Mouse (Mus musculus) heart, adult 2 months (tissue): Measurements from ENCODE around the gene Cacna1d. TPM values are rescaled to one million over a fixed set of nuclear protein-coding genes. Genes with fewer than 3 reads are reported as not detected.

ENCODE experiments used
- DNase-seq, 2 experiments: peaks; one replicate each; pipeline ENCODE4 v3.0.0; 2021
- H3K27ac ChIP-seq: fragments of 200-600 bp; 2 replicates; pipeline ENCODE4 v1.8.1; 2022
- H3K27me3 ChIP-seq: fragments of 200-500 bp; 2 replicates; pipeline ENCODE4 v1.6.1; 2012; ENCODE audit warnings: mild to moderate bottlenecking, low read length, inconsistent platforms, mixed read lengths; ENCODE audit not compliant: control insufficient read depth, insufficient read depth
- H3K36me3 ChIP-seq: fragments of 200-500 bp; 2 replicates; pipeline ENCODE4 v1.6.1; 2012; ENCODE audit warnings: low read length, inconsistent platforms; ENCODE audit not compliant: control insufficient read depth, insufficient read depth
- H3K4me1 ChIP-seq: fragments of 200-500 bp; 2 replicates; pipeline ENCODE4 v1.6.1; 2011; ENCODE audit warnings: low read length; ENCODE audit not compliant: control insufficient read depth, insufficient read depth
- H3K4me3 ChIP-seq: fragments of 200-600 bp; 2 replicates; pipeline ENCODE4 v1.8.1; 2022
- H3K79me2 ChIP-seq: fragments of 200-500 bp; replicated peaks from 2 replicates; pipeline ENCODE4 v1.6.1; 2012; ENCODE audit warnings: mild to moderate bottlenecking, inconsistent platforms, low read length, moderate library complexity, mixed read lengths; ENCODE audit not compliant: control insufficient read depth, insufficient read depth
- H3K9ac ChIP-seq: fragments of 200-500 bp; 2 replicates; pipeline ENCODE4 v1.6.1; 2012; ENCODE audit warnings: low read depth, mild to moderate bottlenecking, control low read depth, inconsistent platforms, low read length, mixed read lengths
- CTCF ChIP-seq: fragments of 200-600 bp; IDR thresholded peaks from 2 replicates; pipeline ENCODE4 v1.8.1; 2022; ENCODE audit warnings: antibody characterized with exemption, mild to moderate bottlenecking, moderate library complexity
- EP300 ChIP-seq: fragments of 200-500 bp; IDR thresholded peaks from 2 replicates; pipeline ENCODE4 v1.6.1; 2011; ENCODE audit warnings: low read depth, low read length, control low read depth; ENCODE audit not compliant: insufficient read depth
- POLR2A ChIP-seq: fragments of 200-500 bp; IDR thresholded peaks from 2 replicates; pipeline ENCODE4 v1.6.1; 2011; ENCODE audit warnings: mild to moderate bottlenecking, low read depth, low read length, control low read depth; ENCODE audit not compliant: insufficient read depth
- WGBS: fragments of 180-500 bp; shearing (Covaris S2); methylation state at CpG from one replicate; pipeline ENCODE4 v1.1.7; 2018; 5-methylcytosine and 5-hydroxymethylcytosine counted together
- intact Hi-C: fragments of 180-260 bp; cut with DNase I; formaldehyde crosslinking; loops from one replicate; pipeline ENCODE4 v1.15.1; 2025
- polyA plus RNA-seq: library from polyadenylated mRNA; depleted of rRNA; stranded (reverse); fragments of >200 nt; gene quantifications from 2 replicates; pipeline ENCODE4 v1.2.3, GENCODE M21; 2012
- total RNA-seq, 2 experiments: library from RNA; stranded (reverse); gene quantifications; 2 replicates each; pipeline ENCODE4 v1.2.3; 2021

The Cacna1d gene
- total and polyA plus RNA-seq, 3 experiments = 1.3 to 3.0 (median 2.1) TPM

DNA sequence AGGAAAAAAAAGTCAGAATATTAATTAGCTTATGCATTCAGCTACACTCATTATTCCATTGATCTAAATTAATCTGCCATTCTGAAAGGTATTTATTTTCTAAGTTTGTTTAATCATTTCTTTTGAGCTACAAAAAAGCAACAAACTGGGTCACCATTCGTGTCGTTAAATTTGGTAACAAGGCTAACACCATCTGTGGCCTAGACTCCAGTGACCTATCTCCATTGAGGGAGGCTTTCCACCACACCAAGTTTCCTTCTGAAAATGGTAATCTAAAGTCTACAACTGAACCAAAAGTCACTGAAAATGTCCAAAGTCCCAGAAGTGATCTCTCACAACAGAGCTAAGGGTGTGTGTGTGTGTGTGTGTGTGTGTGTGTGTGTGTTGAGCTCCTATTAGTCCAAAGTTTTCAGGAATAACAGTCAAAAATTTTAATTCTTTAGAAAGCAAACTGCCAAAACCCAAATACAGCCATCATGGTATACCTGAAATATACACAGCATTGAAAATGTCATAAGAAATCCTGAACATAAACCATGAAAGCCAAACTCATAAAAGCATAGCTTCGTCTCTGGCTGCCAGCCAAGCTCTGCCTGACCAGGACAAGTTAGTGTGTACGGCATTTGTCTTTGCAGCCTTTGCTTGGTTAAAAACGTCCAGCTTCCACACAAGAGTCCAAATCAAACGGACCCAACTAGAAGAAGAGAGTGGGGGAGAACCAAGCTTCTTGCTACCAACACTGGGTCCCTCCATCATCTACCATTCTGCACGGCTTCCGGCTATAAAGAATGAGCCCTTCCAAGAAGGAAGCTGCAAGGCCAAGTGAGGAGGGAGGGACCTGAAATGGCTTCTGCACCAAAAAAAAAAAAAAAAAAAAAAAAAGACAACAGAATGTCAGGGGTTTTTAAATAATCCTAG lies 146.0 kb downstream of the Cacna1d start:
- Histone ChIP-seq H3K36me3 (no peaks in the 10 kb centered on the region), H3K9ac (no peak overlapping the region), H3K27ac (no peak overlapping the region), H3K79me2 (no peaks in the 10 kb centered on the region), H3K27me3 (no peaks in the 10 kb centered on the region), H3K4me1 (no peaks in the 10 kb centered on the region), H3K4me3 (no peak overlapping the region)
- intact Hi-C loops = no loop called here
- 63% methylated on average over 8 of the region's 8 CpGs for WGBS
- no peak for DNase-seq
- TF ChIP-seq EP300 (no peak), POLR2A (no peak), CTCF (no peak)

DNA sequence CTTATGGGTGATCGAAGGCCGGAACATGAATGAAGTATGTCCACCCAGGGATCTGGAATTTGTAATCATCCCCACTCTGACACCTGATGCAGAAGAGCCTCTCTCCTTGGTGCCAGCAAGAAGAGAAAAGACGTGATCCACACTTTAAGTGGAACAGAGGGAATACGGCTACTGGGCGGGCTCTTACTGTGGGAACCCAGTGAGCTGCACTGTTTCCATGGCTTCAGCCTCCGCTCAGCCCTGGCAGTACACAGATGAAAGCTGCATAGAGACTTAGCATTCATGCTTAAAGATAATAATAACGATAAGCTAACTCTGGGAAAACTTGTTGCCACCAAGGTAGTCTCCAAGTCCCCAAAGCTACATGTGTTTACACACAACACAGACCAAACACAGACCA lies 147.5 kb downstream of the Cacna1d start:
- H3K9ac ChIP-seq = no peak overlapping the region
- H3K36me3 ChIP-seq = no peaks in the 10 kb centered on the region
- DNase-seq = no peak
- H3K27me3 ChIP-seq = no peaks in the 10 kb centered on the region
- WGBS = 87% methylated on average over 7 of the region's 7 CpGs
- no peaks in the 10 kb centered on the region for H3K79me2 ChIP-seq
- intact Hi-C loops = no loop called here
- no peak overlapping the region for H3K27ac ChIP-seq
- TF ChIP-seq POLR2A (no peak), EP300 (no peak), CTCF (no peak)
- H3K4me1 ChIP-seq = no peaks in the 10 kb centered on the region
- H3K4me3 ChIP-seq = no peak overlapping the region

DNA sequence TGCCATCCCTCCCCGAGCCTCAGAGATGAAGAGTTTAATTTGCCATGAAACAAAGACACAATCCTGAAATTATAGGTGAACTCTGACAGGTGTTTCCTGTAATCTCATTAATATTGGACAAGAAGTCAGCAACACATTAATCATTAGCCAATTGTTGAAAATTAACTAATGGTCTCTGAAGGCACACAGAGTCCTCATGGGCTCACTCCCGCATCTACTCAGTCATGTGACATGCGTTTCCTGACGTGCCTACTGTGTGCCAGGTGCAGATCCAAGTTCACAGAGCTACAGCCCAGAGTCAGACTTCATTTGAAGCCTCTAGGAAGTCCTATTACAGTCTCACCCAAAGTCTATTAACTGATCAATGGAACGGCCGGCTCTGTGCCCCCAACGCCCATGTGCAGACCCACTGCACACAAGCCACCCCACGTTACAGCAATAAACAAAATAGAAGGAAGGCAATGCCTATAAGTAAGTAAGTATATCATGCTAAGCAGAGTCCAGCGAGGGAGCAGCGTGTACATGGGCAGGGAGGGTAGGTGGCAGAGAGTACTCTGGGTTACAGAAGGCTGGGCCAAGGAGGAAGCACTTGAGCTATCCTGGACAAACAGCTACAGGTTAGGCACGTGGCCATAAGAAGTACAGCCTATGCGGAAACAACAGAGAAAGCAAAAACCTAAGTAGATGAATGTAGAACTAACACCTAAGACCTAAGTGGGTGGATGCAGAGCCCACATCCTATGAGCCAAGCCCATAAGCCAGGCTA lies 149.2 kb downstream of the Cacna1d start:
- Histone ChIP-seq H3K27ac (no peak overlapping the region), H3K4me1 (no peaks in the 10 kb centered on the region), H3K4me3 (no peak overlapping the region), H3K27me3 (no peaks in the 10 kb centered on the region), H3K36me3 (no peaks in the 10 kb centered on the region), H3K9ac (no peak overlapping the region), H3K79me2 (no peaks in the 10 kb centered on the region)
- intact Hi-C loops = no loop called here
- TF ChIP-seq EP300 = no peak
- TF ChIP-seq CTCF = no peak
- no peak for TF ChIP-seq POLR2A
- WGBS = 91% methylated on average over 12 of the region's 12 CpGs
- DNase-seq = no peak

DNA sequence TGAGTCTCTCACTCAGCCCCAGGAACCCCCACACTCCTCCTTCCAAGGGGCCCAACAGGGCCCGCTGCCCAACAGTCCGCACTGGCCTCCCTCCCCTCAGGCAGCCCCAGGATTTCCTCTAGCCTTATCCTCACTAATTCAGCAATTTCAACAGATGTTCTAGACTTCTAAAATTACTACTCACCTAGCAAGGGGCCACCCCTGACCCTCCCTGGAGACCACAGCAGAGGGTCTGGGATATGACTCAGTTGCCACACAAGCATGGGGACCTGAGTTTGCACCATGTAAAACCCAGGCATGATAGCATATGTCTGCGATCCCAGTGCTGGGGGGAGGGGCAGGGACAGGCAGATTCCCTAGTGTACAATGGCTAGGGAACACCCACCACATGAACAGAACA lies 151.1 kb downstream of the Cacna1d start:
- Histone ChIP-seq H3K79me2 (no peaks in the 10 kb centered on the region), H3K9ac (no peak overlapping the region), H3K4me1 (no peaks in the 10 kb centered on the region), H3K27ac (no peak overlapping the region), H3K36me3 (no peaks in the 10 kb centered on the region), H3K4me3 (no peak overlapping the region), H3K27me3 (no peaks in the 10 kb centered on the region)
- intact Hi-C loops = no loop called here
- TF ChIP-seq EP300 = no peak
- no peak for TF ChIP-seq CTCF
- no peak for TF ChIP-seq POLR2A
- 79% methylated on average over 3 of the region's 3 CpGs for WGBS
- no peak for DNase-seq

DNA sequence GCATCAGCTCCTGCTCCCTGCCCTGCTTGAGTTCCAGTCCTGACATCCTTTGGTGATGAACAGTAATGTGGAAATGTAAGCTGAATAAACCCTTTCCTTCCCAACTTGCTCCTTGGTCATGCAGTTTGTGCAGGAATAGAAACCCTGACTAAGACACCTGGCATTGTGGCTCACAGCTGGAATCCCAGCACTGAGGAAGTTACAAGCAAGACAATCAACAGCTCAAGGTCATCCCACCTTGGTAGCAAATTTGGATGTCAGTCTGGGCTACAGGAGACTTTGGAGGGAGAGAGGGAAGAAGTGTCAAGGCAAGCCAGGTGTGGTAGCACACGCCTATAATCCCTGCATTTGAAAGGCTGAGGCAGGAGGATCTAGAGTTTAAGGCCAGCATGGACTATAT lies 159.4 kb downstream of the Cacna1d start:
- no peak for TF ChIP-seq POLR2A
- TF ChIP-seq EP300 = no peak
- no peak for TF ChIP-seq CTCF
- Histone ChIP-seq H3K79me2 (no peaks in the 10 kb centered on the region), H3K4me1 (no peaks in the 10 kb centered on the region; the same call in 1 of the 2 replicates), H3K27me3 (no peaks in the 10 kb centered on the region), H3K4me3 (no peak overlapping the region), H3K9ac (no peak overlapping the region), H3K27ac (no peak overlapping the region), H3K36me3 (no peaks in the 10 kb centered on the region)
- intact Hi-C loops = no loop called here
- no peak for DNase-seq
- WGBS = 72% methylated on average over 1 of the region's 1 CpGs
